Mouse (Mus musculus) heart, adult 11 months (tissue): ENCODE results near the gene Zfp213.
A peak's percentile ranks its signal among the peaks of the same experiment; 100 is the strongest.

Source experiments
- DNase-seq: peaks from one replicate; pipeline ENCODE4 v3.0.0; 2022

Zfp213 gene

DNA sequence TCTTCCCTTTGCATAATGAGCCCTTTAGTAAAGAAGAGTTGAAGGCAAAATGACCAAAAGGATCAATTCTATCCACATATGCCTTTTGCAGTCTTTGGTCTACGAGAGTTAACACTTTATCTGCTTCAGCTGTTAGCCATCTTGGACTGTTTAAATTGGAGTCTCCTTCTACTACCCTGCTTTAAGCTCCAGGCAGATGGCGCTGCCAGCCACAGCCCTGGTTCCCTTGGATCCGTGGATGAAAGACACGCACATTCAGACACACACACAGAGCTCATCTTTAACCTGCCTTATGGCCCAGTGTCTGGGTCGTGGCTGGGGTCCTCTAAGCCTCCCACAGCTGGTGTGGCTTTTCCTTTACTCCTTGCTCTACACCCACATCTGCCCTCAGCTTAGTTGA is 7.0 kb upstream of the Zfp213 start:
- DNase-seq: no peak

DNA sequence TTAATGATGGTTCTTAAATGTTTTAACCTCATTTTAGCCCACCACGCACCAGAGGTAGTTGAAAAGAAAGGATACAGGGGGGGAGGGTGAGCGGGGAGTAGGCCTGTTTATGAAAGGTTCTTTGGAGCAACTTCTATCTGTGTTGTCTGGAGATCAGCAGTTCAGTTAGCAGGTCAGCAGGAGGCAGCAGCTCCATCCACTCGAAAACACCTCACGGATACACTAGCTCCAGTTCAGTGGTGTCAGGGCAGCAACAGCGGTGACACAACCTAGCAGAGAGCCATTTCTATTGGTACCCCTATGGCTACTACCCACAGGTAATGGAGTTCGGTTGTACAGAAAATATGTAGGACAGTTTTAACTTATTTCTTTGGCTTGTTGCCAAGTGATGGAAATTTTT is 6.0 kb upstream of the Zfp213 start:
- DNase-seq: peak; percentile 94

DNA sequence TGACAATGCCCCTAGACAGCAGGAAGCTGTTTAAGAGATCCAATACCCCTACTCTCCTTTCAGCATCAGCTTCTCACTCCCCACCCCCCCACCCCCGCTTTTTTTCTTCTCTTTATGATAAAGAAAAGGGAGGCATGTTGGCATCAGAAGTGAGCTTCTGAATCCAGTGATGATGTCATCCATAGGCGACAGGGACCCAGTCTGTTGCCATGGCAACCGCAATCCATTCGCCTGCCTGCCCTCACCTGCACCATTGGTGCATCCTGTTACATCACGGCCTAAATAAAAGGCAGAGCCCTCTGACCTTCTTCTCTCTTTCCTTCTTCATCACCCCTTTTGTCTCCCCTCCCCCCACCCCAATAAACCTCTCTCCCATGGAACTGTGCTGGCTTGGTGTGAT is 4.3 kb upstream of the Zfp213 start:
- DNase-seq: no peak

DNA sequence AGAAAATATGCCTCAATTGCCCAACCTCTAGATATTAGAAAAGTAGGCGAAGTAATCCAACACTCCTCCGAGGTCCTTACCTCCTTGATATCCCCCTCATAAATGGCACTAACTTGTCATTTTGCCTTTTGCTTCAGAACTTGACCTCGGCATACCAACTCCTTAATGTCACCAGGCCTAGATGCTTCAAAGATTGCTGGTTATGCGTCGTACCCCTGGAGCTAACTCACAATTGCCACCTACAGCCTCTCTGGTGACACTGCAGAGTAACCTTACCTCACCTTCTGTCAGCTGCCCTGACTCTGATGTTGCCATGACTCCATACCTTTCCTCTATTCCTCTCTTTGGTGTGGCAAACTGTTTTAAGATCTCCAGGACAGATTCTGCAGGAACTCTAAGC is 2.7 kb upstream of the Zfp213 start:
- DNase-seq: no peak

DNA sequence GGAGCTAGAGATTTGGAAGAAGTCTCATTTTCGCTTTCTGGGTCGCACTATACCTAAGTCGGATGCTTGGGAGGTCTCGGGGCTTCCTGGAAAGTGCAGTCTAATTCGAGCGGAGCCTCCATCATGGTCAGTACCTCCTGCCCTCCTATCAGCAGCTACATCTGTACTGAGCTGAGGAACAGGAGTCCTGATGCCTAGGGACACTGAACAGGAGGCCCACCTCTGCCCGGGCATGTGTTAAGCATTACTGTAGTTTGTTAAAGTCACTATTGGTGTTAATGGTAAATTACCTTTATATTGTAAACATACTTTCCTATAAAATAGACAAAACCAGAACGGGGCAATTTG is 304 bp upstream of the Zfp213 start:
- no peak for DNase-seq

DNA sequence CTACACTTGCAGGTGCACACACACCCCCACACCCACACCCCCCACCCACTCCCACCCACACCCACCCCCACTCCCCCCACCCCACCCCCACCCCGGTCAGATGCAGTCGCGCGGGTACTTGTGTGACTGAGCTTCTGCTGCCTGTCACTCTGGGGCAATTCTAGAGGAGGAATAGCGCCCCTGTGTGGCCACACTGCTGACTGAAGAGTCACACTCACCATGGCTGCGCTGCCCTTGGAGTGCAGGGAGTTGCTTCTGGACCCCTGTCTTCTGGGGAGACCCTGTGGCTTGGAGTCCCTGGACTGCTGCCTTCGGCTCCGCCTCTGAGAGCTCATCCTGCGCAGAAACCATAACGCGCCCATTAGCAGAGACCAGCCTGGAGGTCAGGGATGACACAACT is 4.3 kb downstream of the Zfp213 start:
- DNase-seq: no peak

DNA sequence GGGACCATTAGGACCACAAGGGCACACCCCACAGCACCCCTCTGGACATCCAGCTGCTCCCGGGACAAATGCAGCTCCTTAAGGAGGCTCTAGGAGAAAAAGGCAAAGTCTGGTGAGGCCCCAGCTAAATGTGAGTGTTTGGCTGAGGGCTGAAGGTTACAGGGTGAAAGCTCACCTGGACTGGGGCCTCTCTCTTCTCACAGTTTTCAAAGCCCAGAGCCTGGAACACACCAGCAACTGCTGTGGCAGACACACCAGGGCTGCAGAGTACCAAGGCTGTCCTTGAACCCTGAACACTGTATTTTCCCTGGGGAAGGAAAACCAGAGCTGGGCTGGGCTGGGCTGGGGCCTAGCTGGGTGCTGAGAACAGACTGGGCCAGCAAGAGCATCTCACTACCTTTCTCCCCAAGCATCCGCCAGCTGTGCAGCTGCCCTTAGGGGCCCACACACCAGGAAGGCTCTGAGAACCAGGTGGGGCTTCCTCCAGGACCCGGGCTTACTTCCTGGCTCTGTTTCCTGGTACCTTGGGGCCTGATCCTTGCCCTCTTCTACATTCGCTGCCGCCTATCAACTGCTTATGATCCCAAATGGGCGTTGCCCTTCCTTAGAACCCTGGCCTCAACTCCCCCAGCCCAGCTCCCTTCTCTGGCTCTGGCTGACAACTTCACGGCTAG is 8.7 kb downstream of the Zfp213 start:
- DNase-seq: peak; percentile 89

DNA sequence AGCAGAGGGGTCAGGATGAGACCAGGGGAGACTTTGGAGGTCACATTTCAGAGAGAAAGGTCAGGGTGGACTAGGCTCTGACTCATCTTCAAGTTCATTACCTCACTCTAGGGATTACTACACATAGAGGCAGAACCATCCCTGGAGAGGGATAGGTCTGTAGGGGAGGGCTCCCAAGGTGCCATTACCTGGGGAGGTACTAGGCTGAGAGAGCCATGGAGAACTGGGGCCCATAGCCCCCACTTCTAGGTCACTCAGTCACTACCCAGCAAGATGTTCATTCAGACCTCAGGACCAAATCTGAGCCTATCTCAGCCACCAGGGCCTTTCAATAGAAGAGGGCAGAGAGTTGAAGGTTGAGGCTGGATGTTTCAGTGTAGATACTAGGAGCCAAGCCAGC is 9.7 kb downstream of the Zfp213 start:
- peak; percentile 79 for DNase-seq

DNA sequence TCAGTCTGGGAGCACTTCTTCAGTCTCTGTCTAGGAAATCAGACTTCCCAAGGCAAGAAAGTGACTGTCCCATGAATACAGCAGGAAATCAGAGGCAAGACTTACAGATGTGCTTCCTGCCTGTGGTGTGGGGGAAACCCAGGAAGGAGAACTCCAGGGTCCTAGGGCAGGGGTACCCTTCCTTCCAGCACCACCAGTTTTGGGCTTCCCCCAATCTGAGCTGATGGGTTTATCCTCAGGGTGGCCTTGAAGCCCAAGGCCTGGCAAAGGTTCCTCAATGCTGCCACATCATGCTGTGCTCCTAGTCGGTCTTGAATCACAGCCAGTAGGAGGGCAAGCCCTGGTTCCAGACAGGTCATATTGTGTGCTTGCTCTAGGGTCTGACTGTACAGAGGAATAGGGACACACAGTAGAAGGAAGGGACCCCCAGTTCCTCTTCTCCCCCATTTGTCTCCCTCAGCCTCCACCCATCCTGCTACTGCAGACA is 10.4 kb downstream of the Zfp213 start:
- DNase-seq: no peak

DNA sequence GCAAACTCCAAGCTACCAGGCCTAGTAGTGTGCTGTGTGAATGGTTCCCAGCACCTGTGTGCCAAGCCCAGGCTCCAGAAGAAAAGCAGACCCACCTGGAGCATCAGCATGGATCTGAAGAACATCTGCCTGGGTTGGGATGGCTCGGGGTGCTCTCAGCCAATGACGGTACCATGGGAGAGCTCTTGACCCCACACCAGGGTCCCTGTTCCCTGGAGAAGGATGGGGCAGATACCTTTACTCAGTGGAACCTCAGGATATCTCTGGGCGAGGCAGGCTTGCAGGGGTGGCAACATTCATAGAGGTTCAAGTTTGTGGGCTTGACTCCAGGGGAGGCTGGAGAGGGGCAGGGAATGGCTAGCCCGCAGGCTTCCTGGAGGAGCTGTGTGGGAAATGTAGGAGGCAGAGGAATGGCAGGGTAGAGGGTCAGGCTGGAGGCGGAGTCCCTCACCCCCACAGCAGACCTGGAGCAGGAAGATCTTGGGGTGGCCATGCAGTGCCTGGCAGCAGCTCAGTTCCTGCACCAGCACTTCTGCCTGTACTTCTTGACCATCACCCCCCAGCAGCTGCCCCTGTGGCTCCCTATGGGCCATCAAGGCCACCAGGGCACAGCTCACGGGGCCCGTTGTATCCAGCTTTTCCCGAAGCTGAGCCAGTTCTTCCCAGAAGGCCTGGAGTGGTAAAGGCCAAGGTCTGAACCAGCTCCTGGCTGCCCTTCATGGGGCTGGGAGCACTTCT is 11.0 kb downstream of the Zfp213 start:
- peak; percentile 89 for DNase-seq

DNA sequence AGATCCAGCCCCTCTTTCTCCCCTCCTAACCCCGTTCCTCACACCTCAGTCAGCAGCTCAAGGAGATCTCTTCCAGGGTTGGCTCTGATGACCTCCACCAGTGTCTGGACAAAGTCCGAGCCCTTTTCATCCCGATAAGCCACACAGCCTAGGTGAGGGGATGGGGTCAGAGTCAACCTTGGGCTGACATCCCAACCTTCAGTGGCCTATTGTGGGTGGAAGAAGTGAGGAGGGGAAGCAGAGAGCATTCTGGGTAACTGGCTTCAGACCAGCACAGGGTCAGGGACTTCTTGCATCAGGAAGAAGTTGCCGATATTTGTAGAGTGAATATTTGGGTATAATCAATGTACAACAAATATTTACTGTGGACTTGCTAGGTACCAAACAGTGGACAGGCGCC is 12.1 kb downstream of the Zfp213 start:
- DNase-seq: peak; percentile 73

DNA sequence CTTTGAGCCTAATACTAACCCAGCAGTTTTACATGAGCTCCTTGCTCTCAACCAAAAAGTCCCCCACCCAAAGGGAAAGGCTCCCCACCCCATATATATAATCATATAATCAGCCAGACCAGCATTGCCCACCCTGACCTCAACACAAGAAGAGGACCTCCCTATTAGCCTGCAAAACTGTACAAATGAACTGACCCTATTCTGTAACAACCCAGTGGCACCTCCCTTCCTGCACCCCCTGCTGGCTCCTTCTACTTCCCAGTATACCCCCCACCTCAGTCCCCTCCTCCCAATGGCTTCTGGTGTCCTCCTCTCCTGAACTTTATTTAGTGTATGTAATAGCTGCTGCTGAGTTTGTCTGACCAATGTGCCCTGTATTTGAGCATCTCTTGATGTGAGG is 12.6 kb downstream of the Zfp213 start:
- peak; percentile 87 for DNase-seq

DNA sequence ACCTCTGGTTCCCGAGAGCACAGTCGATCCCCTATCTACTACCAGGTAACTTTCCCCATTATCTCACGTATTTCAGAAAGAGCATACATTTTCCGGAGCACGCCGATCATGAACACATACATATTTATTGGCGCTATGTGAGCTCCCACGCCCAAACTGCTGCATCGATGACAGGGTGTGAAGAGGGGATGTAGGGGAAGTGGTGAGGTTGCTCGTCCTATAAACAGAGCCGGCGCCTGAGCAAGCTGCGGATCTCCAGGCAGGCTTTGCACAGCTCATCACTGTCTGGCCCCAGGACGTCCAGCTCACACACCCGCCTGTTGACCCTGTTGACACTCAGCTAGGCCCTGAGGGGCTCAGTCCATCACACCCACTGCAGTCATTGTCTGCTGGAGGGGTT is 13.2 kb downstream of the Zfp213 start:
- no peak for DNase-seq

DNA sequence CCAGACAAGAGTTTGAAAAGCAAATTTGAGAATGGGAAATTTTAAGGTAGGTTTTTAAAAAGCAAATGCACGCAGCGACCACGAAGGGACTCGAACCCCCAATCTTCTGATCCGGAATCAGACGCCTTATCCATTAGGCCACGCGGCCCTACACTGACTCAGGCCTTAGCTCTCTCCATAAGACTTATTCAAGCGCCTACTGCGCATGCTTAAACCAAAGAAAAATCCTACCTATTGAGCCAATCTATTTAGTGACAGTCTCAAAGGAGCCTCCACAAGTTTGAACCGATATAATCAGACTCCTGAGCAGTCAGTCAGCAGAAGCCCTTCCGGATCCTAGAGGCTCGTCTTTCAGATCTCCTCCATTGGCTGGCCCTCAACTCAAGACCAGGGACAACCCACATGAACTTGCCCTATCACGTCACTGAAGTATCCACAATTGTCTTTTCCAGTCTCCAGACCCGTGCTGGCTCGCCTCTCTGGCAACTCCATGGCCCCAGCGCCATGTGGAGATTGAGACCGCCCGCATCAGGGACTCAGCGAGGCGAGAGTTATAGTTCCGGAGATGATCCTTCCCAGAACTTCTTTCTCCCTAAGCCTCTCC is 13.7 kb downstream of the Zfp213 start:
- peak; percentile 99 for DNase-seq

DNA sequence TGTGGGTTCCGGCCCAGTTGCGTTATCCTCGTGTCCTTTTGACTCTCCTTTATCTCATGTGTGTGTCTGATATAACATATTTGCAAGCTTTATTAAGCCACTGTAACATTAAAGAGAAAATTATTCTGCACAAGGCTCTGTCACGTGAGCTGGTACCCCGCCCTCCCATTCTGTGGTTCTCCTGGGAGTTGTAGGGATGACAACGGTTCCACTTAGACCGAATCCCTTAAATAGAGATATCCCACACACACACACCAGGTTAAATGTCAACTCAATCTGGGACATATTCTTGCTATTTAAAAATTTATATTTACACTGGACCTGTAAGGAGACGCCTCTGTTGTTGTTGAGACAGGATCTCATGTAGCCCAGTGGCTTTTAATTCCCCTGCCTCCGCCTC is 14.6 kb downstream of the Zfp213 start:
- DNase-seq: peak; percentile 92

DNA sequence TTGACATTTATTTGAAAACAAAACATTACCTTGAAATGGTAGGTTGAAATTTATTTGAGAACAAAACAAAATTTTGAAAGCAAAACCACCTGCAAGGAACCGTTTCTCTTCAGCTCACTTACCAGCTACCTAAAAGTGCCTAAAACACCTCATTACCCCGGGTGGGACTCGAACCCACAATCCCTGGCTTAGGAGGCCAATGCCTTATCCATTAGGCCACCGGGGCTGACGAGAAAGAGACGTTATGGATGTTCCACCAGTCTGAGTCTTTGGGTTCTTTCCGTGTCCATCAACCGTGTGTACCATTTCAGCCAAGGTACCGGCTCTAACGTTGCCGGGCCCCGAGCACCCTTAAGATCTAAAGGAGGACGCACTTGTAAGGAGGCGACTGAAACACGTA is 15.4 kb downstream of the Zfp213 start:
- peak; percentile 96 for DNase-seq

DNA sequence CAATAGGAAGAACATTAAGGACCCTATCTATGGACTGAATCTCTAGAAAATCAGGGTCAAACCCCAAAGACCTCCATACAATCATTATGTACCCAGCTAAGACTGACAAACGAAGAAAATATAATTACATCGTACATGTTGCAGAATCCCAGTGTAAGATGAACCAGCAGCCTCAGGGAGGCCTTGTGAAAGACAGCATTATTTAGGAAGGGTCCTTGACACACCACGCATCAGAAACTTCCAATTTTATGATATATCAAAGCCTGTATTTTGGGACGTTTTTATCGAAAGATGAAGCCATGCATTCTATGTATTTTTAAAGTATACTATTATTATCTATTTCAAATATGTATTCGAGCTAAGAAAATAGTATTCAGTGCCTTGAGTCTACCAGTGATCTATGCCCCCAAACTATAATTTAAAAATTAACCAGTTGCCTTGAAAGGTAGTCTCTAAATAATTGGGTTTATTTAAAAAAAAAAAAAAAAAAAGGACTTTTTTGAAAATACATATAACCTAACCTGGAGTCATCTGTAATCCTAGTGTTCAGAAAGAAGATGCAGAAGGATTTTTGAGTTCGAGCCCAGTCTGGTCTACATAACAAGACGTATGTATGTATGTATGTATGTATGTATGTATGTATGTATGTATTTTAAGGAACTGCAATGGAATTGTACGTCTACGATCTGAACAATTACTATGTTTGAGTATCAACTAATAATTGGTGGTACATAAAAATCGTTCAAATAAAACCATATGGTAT is 16.2 kb downstream of the Zfp213 start:
- peak; percentile 34 for DNase-seq

DNA sequence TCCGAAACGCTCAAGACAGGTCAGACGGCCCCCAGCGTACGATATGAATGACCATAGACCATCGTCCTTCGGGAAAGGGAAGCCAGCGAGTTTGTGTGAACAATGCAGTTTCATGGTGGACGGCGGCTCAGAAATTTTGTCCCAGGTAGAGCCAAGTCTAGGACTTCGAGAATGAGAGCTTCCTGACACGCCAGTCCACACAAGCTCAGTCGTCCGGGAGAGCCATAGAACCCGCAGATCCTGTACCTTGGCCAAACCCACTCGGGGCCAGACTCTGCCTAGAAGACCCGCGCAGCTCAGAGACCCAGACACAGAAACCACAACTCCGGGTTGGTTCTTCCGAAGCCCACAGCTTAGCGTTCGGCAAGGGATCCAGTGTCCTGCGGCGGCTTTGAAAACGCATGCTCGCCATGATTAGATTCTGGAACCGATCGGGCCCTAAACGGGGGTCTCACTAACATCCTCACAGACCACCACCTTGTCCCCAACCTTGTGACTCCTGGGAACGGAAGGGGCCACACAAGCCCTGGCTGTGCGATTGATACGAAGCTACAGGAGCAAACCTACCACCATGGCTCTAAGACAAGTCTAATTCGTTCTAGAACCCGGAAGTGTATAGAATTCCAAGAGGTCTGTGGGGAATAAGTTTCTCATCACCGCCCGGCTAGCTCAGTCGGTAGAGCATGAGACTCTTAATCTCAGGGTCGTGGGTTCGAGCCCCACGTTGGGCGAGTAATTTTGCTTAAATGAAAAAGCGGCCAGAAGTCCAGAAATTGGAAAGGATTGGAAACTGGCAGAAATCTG is 17.1 kb downstream of the Zfp213 start:
- peak; percentile 97 for DNase-seq

DNA sequence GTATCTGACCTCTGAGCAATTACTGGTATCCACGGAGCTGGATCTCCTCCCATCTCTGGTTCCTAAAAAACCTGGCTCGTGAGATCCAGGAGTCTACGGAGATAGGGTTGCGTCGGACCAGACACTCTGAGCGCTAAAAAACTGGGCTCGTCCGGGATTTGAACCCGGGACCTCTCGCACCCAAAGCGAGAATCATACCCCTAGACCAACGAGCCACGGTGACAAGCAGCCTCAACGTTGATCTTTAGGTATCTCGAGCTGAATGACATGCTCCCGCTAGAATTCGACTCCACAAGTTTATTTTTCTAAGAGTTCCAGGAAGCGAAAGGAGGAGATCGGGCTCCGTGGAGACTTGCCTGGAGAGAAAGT is 17.7 kb downstream of the Zfp213 start:
- DNase-seq: peak; percentile 97

DNA sequence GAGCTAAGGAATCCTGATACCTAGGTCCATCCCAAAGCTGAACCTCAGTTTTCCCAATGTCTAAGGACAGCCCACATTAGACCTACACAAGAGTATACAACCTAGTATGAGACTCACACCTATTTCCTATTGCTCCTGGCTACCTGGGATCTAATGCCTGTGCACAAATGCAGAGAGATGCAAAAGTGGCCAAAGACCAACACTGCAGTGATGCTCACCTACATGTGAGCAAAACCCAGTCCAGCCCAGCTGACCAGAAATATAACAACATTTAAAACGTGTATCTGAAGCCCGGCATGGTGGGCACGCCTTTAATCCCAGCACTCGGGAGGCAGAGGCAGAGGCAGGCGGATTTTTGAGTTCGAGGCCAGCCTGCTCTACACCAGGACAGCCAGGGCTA is 18.2 kb downstream of the Zfp213 start:
- peak; percentile 90 for DNase-seq

DNA sequence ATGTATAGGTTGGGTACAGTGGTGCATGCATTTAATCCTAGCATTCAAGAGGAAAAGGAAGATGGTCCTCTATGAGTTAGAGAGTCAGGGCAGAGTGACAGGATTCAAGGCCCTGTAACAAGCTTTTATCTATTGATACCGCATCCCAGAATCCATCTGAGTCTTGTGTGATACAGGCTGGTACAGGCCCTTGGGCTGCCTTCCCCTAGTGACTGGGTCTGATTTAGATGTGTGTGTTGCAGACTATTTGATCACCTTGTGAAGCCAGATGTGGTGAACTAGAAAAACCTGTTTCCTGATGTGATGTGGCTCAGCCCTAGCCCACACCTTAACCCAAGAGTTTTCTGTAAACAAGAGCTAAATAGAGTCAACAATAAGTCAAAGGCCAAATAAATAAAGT is 19.3 kb downstream of the Zfp213 start:
- DNase-seq: peak; percentile 69

DNA sequence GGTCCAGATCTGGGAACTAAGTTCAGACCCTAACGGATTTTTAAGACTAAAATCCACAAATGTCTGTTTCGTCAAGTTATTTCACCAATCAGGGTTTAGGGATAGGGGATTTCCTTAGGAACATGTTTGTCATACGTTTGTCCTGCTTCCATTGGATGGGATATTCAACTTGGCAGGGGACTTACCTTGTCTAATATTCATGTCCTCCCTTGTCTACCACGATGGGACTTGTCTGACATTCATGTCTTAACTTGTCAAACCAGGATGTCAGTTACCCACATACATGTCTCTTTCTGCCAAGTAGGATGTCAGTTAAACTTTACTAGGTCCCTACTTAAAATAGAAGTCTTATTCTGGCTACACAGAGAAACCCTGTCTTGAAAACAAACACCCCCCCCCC is 20.1 kb downstream of the Zfp213 start:
- DNase-seq: peak; percentile 59

DNA sequence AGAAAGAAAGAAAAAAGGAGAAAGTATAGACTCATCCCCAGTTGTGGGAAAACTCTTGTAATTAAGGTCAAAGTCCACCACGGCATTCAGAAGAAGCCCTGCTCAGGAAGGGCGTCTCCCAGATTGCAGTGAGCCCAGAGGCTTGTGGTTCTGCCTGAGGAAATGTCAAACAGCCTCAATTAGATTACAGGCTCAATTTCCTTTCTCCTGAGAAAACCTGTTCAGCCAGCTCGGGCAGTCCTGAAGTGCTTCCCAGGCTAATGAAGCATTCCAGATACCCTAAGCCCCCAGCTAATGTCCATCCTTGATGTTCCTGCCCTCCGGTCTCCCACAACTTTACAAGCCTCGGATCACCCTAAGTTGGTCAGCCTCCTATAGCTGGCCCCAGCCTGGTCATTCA is 20.7 kb downstream of the Zfp213 start:
- peak; percentile 95 for DNase-seq
